Mouse (Mus musculus): ENCODE measurements around the gene Map3k4.
"Not testable (repeated sequence)": the region's sequence is repeated elsewhere in the genome, so short reads cannot be mapped to it uniquely, and the experiment has no call there.

Gene Map3k4

DNA sequence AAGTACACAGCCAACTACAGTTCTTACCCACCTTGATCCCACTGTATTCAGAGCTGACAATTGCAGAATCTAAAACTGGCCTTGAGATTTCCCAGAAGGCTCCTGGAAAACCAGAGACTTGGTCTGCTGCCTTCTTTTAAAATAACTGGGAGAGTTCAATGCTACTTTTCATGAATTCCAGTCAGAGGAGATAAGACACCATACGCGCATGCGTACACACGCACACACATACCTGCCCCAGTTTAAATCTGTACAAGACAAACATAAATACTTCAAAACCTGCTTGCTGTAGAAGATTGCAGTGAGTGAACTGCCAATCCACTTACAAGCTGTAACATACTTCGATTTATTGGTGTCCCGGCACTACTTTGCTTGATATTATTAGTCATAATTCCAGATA, 13.9 kb downstream of the Map3k4 start:
- no peak for DNase-seq

DNA sequence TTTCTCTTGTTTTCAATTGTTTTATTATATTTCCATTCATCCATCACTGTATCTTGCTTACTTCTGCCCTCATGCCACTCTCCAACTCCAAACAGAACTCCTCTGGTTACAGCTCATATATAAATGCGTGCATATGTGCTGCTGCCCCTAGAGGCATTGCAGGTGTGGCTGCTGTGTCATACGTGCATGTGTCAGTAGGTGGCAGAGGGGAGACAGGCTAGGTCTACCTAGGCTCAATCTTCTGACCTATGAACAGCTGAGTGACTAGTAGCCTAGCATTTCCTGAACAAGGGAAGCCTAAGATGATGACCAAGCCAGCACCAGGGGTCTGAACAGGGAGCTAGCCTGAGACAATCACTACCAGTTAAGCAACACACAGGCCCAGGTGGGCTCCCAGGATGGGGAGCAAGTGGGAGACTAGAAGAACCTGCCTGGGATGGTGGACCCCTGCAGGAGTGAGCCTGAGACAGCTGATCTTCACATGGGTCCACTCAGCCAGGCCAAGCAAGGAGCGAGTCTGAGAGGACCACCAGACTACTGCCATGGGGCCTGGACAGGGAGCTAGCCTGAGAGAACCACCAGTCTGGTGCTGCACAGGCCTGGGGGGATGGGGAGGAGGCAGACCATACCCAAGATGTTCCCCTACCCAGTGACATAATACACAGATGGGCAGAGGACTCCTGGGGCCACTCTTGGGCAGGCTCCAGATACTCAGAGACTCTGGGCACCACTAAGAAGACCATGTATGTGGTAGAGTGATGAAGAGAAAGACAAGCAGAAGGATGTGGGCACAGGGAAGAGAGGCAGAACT, 17.5 kb downstream of the Map3k4 start:
- DNase-seq, result no peak

DNA sequence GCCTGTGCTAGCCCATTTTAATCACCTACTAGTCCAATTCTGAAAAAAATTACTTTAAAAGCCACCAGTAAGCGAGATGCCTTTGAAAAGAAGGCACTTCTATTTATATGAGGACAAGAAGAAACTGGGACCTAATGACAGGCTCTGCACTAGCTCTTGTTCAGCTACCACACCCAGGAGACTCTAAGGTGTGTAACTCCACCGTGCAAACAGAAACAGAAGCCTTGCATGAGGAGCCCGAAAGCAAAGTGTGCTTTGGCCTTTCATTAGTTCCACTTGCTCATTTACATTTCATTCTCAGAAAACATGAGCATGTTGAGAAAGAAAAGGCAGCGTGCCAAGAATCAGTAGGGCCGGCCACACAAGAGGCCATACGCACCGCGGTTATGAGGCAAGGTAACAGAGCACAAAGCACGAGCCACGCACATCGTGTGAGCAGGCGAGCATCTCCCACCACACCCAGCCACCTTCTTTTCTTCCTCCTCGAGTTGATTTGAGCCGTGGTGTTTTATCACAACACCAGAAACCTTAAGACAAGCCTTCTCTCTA, 18.4 kb downstream of the Map3k4 start:
- no peak for DNase-seq

DNA sequence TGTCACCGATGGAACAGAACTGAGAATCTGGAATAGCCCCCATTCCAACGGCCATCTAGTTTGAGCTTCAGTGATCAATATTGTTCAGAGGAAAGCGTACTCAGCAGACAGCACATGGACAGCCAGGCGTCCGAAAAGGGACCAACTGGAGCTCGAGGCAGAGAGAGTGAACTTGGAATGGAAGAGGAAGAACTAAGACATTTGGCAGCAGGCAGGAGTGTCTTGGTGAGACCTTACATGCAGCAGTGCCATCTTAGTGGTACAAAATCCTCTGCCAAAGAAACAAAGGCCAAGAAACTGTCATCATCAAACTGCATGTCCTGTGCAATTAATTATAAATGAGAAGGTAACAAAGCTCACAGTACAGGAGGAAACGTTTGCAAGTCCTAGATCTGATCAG, 19.2 kb downstream of the Map3k4 start:
- no peak for DNase-seq

DNA sequence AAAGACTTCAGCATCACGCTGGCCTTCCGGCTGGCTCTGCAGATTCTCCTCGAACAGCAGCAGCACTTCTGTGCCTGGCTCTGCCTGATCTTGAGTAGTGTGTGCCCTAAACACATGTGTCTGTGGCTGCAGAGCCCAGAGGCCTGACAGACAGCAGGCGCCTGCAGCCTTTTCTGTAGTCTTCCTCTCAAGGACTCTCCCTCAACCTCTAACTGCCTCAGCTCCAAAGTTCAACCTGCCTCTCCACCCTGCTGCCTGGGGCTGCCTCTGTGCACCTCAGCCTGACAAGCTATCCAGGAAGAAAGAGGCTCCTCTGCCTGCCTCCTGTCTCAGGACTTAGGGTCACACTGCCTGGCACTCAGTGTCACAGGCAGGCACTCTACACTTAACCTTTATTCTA, 20.6 kb downstream of the Map3k4 start:
- DNase-seq, result no peak

DNA sequence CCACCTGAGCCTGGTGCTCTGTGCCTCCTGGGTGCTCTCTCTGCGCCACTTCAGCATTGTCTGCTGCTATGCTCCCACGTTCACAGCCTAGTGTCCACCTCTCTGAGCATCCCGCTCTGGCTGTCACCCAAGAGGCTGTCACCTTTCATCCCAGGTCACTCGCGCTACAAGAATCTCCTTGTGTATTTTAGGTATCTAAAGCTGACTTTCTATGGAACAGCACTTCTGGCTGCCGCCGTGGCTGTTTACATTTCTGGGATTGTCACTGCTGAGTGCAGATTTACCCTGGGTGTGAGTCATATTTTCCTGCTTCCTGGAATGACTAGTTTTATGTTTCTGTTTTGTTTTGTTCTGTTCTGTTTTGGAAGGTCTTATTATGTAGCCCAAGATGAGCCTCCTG, 21.3 kb downstream of the Map3k4 start:
- no peak for DNase-seq

DNA sequence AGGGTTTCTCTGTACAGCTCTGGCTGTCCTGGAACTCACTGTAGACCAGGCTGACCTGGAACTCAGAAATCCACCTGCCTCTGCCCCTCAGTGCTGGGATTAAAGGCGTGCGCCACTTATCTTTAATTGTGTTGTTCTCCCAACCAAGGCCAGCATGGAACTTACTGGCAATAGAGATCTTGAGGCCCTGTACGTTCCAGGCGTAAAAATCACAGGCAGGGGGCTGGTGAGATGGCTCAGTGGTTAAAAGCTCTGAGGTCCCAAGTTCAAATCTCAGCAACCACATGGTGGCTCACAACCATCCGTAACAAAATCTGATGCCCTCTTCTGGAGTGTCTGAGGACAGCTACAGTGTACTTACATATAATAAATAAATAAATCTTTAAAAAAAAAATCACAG, 22.7 kb downstream of the Map3k4 start:
- DNase-seq, result not testable (repeated sequence)

DNA sequence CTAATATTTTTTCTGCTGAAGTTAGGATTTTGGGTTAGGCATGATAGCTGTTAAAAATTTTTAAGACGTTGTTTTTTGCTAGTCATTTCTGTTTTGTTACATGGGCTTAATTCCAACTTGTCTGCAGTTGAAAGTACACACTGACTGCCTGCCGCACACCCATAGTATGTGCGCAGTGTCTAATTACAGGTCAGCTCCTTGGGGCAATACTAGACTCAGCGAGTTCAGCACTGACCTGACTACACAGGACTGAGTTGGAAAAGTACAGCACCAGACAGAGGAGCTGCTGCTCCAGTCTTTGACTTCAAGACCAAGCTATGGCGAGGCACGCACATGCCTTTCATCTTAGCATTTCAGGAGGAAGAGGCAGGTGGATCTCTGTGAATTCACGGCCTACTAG, 24.2 kb downstream of the Map3k4 start:
- DNase-seq, result no peak

DNA sequence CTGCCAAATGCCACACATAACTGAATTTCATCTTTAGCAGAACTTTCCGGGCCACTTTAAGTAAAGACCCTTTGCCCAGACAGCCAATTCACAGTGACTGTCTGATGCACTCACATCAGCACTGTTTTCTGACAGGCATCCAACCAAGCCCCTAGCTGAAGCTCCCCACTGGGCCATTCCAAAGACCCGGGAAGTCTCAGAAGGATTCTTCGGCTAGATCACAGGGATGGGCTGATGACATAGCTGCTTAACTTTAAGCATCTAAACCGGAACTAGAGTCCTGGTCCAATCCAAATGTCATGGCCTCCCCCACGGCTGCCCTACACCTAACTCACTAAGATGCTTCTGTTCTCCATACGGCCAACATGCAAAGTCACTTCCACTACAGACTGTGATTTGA, 25.0 kb downstream of the Map3k4 start:
- DNase-seq, result no peak

DNA sequence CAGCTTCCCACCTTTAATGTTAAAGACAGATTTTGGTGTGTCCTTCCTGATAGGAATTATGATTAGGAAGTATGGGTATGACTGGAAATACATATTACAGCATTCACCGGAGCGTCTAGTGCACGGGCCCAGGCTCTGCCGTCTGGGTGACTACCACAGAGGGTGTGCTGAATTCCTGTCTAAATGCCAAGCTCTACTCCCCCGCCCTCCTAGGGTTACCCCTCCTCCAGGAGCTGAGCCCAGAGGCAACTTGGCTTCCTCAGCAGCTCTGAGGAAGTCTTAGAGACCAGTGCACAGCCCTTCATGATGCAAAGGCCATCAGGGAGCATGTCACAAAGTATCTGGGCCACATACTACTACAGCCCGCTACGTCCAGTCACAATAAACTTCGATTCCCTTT, 25.7 kb downstream of the Map3k4 start:
- DNase-seq, result no peak

DNA sequence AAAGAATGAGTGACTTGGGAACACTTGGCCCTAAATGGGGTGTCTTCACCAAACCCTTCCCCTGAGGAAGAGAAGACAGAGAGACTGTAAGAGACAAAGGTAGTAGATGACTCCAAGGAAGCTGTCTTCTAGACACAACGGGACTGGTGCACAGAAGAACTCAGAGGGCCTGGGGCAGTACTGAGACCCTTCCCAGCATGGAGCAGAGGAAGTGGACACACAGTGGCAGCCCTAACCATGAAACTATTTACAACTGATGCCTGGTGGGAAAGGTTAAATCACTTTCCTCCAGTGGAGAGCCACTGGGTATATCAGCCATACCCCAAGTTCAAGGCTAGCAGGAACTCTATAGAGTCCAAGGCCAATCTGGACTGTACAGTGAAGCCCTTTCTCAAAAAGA, 26.2 kb downstream of the Map3k4 start:
- no peak for DNase-seq

DNA sequence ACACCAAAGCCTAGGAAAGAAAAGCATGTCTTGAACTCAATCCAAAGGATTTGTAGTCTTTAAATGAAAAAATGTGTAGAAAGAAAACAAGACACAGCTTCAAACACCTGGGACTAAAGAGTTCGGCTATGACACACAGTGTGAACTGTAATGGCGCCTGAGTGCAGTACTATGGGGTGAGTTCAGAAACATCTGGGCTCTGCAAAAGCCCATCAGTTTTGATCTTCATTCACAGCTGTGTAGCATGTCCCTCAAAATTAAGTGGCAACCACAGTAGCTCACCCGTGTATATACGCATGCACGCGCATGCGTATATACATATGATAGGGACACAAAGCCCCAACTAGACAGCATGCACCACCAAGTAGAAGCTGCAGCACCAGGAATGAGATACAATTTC, 27.4 kb downstream of the Map3k4 start:
- DNase-seq, result no peak

DNA sequence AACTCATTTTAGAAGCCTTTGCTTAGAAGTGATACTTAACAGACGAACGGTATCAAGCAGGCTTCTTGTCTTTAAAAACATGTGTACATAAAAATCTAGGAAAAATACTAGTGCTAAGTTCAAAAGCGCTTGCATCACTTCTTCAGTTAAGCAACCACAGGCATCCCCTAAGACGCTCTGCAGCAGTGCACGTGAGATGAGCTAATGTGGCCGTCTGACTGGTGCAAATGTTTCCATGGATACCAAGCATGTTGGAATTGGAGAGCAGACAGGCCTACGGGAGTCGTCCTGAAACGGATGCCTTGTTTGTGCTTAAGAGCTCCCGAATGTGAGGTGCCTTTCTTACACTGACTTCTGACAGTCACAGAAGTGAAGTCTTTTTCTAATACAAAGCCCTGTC, 27.9 kb downstream of the Map3k4 start:
- peak; percentile 64 for DNase-seq

DNA sequence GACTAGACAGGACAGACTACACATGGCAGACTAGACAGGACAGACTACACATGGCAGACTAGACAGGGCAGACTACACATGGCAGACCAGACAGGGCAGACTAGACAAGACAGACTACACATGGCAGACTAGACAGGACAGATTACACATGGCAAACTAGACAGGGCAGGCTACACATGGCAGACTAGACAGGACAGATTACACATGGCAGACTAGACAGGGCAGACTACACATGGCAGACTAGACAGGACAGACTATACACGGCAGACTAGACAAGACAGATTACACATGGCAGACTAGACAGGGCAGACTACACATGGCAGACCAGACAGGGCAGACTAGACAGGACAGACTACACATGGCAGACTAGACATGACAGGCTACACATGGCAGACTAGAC, 28.8 kb downstream of the Map3k4 start:
- DNase-seq, result not testable (repeated sequence)

DNA sequence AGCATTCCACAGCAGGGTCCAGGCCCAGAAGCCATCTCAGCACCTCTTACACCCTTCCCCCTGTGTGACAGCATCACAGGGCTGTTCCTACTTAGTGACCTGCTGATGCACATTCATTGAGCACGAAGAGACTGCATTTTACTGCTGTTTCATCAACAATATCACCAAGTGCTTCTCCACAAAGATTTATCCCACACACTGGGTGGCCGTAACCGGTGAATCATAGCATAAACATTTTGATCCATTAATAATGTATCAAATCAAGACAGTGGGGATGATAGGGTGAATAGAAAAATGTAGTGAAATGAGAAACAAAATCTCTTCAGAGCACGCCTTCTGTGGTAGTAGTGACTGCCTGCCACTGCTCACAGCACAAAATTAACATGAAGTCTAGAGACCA, 29.7 kb downstream of the Map3k4 start:
- DNase-seq, result no peak

DNA sequence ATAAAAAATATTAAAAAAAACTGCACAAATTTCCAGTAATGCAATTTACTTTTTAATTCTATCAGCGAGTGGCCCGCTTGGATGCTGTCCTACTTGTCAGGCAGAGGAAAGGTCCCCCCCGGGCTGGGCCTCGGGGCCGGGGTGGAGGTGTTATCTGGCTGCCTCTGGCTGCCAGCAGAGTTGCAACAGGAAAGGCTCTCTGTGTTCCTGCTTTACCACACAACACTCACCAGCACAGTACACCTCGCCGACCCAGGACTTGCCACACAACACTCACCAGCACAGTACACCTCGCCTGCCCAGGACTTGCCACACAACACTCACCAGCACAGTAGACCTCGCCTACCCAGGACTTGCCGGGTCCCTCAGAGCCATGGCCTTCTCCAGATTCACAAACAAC, 38.8 kb downstream of the Map3k4 start:
- DNase-seq, result no peak

DNA sequence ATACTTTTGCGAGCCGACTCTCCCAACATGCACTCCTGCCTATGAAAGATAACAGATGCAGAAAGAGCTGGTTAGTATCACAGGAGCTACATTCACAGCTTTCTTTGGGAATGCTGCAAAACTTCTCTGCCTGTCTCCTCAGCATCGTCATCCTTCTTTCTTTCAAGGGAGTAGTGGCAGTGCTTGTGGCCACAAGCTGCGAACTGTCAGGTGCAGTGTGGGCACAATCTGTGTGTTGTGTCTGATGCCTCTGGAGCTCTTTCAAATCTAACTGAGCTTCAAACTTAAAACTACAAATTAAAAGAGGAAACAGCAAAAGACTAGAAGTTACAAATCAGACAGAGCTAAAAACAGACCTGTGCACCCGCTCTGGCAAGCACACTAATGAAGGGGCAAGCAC, 40.5 kb downstream of the Map3k4 start:
- DNase-seq, result no peak

DNA sequence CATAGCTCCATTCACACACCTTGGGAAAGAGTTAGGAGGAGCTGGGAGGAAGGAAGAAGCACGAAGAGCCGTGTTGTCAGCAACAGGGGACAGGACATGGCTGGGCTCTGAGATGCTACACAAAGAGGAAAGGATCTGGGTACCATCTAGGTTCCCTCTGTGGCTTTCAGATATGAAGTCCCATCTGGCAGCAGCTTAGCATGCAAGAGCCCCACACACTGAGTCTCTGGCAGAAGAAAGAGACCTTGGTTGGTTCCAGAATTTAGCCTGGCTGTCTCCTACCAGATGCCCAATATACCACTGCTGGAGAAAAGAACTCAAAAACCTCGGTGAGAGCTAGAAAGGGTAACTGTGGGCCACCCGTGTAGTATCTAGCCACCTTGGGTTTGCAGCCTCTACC, 41.3 kb downstream of the Map3k4 start:
- DNase-seq, result no peak

DNA sequence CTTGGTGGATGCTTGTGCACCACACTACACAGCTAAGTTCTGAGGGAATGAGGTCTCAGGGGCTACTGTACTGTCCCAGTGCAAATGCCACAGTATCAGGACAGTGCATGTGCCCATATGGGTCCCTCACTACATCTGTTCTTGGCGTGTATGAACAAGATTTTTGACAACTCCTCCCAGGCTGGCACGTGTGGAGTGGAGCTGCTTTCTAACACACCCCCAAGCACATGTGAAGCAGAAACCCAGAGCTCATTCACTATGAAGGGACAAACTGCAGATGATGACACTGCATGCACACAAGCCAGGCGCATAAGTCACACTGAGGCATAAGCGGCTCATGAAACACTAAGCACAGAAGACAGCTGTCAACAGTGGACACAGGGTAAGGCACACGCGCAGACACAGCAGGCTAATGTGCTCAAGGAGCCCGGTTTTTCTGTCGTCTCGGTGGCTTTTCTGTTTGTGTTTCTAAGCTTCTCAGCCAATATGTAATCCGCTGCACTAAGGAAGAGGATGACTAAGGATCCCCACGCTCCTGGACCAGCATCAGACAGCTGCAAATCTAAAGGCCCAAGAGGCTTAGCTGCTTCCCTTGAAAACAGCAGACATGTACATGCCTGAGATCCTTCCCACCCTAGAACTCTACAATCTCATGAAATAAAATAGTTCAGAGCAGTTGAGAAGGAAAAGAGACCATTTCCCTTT, 41.9 kb downstream of the Map3k4 start:
- no peak for DNase-seq

DNA sequence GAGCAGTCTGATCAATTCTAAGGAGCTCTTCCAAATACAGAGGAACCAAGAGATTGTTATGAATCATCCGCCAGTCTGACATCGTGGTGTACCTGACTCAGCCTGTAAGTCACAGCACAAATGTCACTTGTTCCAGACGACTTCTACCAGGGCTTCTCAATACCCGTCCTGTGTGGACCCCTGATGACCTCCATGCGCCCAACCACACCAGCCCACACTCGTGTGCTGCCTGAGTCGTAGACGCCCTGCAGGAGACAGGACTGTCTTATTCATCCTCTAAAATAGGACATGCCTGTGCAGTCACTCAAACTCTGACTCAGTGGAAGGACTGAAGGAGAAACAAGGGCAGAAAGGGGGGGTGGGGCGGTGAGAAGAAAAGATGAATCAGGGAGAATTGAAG, 42.8 kb downstream of the Map3k4 start:
- DNase-seq, result peak; percentile 33

DNA sequence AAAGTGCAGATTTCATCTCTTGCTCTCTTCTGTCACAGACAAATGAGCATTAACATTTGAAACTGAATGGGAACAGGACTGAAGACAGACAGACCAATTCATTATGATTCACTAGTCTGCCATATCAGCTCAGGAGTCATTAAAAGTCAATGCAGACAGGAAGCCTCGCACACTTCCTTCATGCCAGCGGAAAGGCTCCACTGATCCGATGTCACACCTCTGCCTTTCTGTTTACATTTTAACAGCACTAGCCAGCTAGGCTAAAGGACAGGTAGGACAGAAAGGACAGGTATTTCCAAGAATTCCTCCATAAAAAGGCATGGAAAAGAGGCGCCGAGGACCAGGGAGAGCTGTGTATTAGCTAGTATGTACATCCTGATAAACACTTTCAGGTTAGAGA, 45.6 kb downstream of the Map3k4 start:
- no peak for DNase-seq

DNA sequence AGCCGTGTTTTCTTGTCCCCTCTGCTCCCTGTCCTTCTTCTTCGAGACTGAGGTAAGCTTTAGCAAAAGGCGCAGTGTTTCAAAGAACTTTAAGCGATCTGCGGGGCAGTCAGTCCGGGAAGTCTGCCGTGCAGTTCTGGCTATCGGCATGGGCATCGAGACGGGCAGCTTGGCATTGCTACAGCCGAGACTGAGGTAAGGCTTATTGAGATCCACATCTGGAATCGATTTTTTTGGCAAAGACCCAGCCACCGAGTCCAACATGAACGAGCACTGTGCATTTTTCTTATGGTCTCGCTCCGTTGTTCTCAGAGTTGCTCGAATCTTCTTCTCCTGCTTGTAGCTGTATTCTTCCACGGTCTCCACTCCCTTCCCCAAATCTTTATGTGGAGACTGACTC, 46.8 kb downstream of the Map3k4 start:
- no peak for DNase-seq

DNA sequence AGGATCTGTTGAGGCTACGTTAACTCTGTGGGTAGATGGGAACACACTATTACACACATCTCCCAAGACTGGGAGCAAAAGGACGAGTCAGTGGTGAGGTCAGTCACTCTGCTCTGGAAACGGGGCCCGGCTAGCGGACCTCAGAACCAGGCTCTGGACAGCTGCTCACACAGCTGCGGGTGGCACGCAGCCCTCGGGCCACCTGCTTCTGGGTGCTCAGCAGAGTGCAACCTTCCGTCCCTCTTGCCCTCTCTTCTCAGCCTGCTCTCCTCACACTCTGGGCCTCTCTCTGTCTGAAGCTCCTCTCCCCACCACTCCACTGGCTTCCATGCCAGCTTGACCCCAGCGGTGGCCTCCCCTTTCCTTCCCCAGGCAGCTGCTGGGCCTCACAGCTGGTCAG, 50.1 kb downstream of the Map3k4 start:
- DNase-seq, result no peak

DNA sequence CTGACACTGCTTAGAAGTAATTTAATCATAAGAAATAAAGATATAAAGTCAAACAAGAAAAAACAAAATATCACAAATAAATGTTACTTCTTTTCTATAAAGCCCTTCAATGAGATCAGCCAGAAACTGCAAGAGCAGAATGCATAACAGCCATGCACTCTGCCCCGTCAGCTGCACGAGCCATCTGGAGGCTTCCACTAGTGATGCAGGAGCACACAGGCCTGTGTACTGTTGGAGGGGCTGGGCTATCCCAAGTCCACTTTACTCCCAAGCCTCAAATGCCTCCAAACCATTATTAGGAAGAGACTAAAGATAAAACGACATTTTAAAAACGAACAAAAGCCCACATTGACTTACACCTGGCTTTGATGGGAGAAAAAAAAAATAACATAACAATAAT, 50.5 kb downstream of the Map3k4 start:
- no peak for DNase-seq
